Mouse (Mus musculus) kidney, adult 2 months (tissue): ENCODE data around the gene Nr2f6. TPM values are rescaled to one million over a fixed set of nuclear protein-coding genes. Genes with fewer than 3 reads are reported as not detected.
A peak's percentile ranks its signal among the peaks of the same experiment; 100 is the strongest.

Experiments used
- DNase-seq: peaks from one replicate; pipeline ENCODE4 v3.0.0; 2021
- H3K27ac ChIP-seq: fragments of 200-500 bp; 2 replicates; pipeline ENCODE4 v1.5.1; 2012; ENCODE audit warnings: low read depth, low read length, control low read depth, inconsistent platforms; ENCODE audit not compliant: insufficient read depth
- H3K27me3 ChIP-seq: fragments of 200-500 bp; replicated peaks from 2 replicates; pipeline ENCODE4 v1.6.1; 2012; ENCODE audit warnings: mild to moderate bottlenecking, moderate library complexity, low read length, inconsistent platforms; ENCODE audit not compliant: control insufficient read depth, insufficient read depth
- H3K36me3 ChIP-seq: fragments of 200-500 bp; 2 replicates; pipeline ENCODE4 v1.6.1; 2012; ENCODE audit warnings: mild to moderate bottlenecking, moderate library complexity, low read length, inconsistent platforms; ENCODE audit not compliant: control insufficient read depth, insufficient read depth
- H3K4me1 ChIP-seq: fragments of 200-500 bp; 2 replicates; pipeline ENCODE4 v1.6.1; 2011; ENCODE audit warnings: low read length; ENCODE audit not compliant: control insufficient read depth, insufficient read depth
- H3K4me3 ChIP-seq: fragments of 200-500 bp; 2 replicates; pipeline ENCODE4 v1.5.1; 2011; ENCODE audit warnings: mild to moderate bottlenecking, low read depth, low read length, control low read depth; ENCODE audit not compliant: insufficient read depth
- CTCF ChIP-seq: fragments of 200-500 bp; conservative IDR thresholded peaks from 2 replicates; pipeline ENCODE4 v1.5.1; 2011; ENCODE audit warnings: low read depth, mild to moderate bottlenecking, control low read depth, low read length, moderate library complexity, mixed read lengths; ENCODE audit not compliant: insufficient read depth, insufficient read length
- POLR2A ChIP-seq: fragments of 200-500 bp; IDR thresholded peaks from one replicate; pipeline ENCODE4 v1.6.1; 2011; ENCODE audit warnings: low read depth, low read length, control low read depth
- WGBS: fragments of 180-500 bp; shearing (Covaris S2); methylation state at CpG from one replicate; pipeline ENCODE4 v1.1.7; 2018; 5-methylcytosine and 5-hydroxymethylcytosine counted together
- polyA plus RNA-seq: library from polyadenylated mRNA; depleted of rRNA; stranded (reverse); fragments of >200 nt; gene quantifications from 2 replicates; pipeline ENCODE4 v1.2.3, GENCODE M21; 2012

Gene Nr2f6
- polyA plus RNA-seq, 1 experiment: 177 TPM

GRCm38 (mm10) chr8:71397701-71398100 is 15.9 kb upstream of the Nr2f6 start:
- WGBS: 83% methylated on average over 12 of the region's 12 CpGs
- Histone ChIP-seq H3K36me3 (no peaks in the 10 kb centered on the region), H3K27ac (no peak overlapping the region), H3K27me3 (no peaks in the 10 kb centered on the region), H3K4me3 (0 out of 2 replicates have a peak overlapping the region, but pooled peaks have one; percentile 75), H3K4me1 (peaks cover 5% of the 10 kb centered on the region; the same call in 1 of the 2 replicates)
- no peak for DNase-seq
- no peak for TF ChIP-seq POLR2A
- no peak for TF ChIP-seq CTCF

DNA sequence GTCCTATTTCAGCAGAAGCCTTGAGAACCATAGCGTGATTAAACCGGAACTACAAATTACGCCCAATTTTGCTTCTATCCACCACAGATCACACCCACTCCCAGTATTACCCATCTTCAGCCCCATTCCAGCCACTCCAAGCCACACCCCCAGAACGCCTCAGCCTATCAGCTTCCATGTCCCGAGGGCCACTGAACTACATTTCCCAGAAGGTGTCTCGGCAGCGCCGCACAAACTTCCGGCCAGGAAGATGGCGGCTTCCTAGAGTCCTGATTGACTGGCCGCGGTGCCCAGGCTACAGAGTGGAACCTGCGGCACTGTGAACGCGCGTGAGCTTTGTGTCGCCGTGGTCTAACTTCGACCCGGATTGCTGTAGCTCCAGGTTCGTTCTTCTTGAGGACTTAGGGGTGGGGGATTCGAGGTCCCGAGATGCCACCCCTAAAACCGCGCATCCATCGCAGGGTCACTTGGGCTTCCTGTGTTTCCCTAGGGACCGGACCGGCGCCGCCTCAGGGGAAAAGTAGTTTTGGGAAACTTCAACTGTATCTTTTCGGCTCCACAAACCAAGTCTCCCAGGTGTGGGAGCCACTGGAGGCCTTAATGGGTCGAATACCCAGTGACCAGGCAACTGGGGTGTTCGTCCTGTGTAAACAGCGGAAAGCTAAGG is 15.0 kb upstream of the Nr2f6 start, which contains the start of gene Babam1:
Gene Babam1, plus strand, starts transcription at position 223 of the 667 bp plus-strand sequence.
- Histone ChIP-seq H3K4me1 (peaks cover 5% of the 10 kb centered on the region; the same call in 1 of the 2 replicates), H3K27me3 (no peaks in the 10 kb centered on the region), H3K36me3 (no peaks in the 10 kb centered on the region), H3K4me3 (peak within 1 kb of the TSS; percentile 75), H3K27ac (peak within 1 kb of the TSS; percentile 82)
- WGBS: under 1% methylated on average over 34 of the region's 34 CpGs
- TF ChIP-seq CTCF (no peak), POLR2A (no peak)
- peak; percentile 98 for DNase-seq

GRCm38 (mm10) chr8:71395629-71396028 is 13.9 kb upstream of the Nr2f6 start, which contains the start of gene Ushbp1:
TSS of gene Ushbp1 (minus strand) at chr8:71395802.
- no peaks in the 10 kb centered on the region for H3K36me3 ChIP-seq
- H3K27ac ChIP-seq: peak within 1 kb of the TSS; percentile 82
- WGBS: 70% methylated on average over 9 of the region's 9 CpGs
- DNase-seq: peak; percentile 79
- peaks cover 5% of the 10 kb centered on the region; the same call in 1 of the 2 replicates for H3K4me1 ChIP-seq
- H3K4me3 ChIP-seq: peak within 1 kb of the TSS; percentile 75
- TF ChIP-seq POLR2A (peak; percentile 40), CTCF (no peak)
- H3K27me3 ChIP-seq: no peaks in the 10 kb centered on the region

DNA sequence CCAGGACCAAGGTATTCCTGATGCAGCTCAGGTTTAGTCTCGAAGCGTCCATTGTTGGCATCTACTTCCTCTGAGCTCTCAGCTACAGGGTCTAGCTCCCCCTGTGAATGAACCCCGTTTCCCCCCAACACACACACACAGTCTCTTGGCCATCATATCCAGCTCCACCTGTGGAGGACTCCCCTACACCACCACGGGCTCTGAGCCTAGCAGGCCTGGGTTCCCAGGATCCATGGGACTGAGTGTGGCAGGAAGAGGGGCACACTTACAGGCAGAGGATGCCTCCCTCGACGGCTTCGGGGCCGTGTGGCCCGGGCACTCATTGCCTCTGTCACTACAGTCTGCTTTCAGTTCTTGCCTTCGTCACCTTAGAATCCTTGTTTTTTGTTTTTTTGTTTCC is 13.3 kb upstream of the Nr2f6 start:
- no peak for DNase-seq
- peaks cover 5% of the 10 kb centered on the region; the same call in 1 of the 2 replicates for H3K4me1 ChIP-seq
- peak overlapping the region; percentile 59 for H3K4me3 ChIP-seq
- no peaks in the 10 kb centered on the region for H3K27me3 ChIP-seq
- TF ChIP-seq CTCF (no peak), POLR2A (no peak)
- no peaks in the 10 kb centered on the region for H3K36me3 ChIP-seq
- 73% methylated on average over 10 of the region's 10 CpGs for WGBS
- peak overlapping the region; percentile 75 for H3K27ac ChIP-seq

DNA sequence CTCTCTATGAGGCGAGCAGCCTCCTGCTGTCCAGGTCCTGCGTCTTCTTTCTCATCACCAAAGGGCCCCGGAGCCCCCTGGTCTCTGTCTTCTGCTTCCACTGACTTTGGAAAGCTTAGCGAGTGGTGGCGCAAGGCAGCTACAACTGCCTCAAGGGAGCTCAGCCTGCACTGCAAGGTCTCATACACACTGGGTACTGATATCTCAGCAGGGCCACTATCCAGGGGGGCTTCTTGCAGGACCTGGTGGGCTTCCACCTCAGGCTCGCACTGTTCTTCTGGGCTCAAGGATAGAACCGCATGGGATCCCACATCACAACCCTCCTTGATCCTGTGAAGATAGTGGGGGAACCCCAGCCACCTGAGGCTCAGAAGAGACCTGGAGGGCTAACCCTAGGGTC is 12.7 kb upstream of the Nr2f6 start:
- peaks cover 5% of the 10 kb centered on the region; the same call in 1 of the 2 replicates for H3K4me1 ChIP-seq
- no peak for TF ChIP-seq CTCF
- TF ChIP-seq POLR2A: no peak
- H3K4me3 ChIP-seq: peak overlapping the region; percentile 59
- H3K27me3 ChIP-seq: no peaks in the 10 kb centered on the region
- 82% methylated on average over 7 of the region's 7 CpGs for WGBS
- peak overlapping the region; percentile 75; the same call in 1 of the 2 replicates for H3K27ac ChIP-seq
- no peaks in the 10 kb centered on the region for H3K36me3 ChIP-seq
- DNase-seq: no peak

DNA sequence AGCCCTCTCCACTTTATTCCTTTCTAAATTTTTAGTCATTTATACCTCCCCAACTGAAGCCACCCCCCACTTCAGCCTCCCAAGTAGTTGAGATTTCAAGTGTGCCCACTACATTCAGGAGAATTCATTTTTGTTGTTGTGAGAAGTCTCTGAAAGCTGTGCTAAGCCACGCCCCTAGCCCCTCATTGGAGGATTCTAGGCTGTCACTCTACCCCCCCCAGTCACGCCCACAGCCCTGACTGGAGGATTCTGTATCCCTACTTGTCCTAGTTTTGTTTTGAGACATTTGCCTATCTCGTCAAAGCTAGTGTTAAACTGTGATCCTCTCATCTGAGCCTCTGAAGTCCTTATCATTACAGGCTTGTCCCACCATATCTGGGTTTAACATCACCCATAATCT is 11.1 kb upstream of the Nr2f6 start:
- Histone ChIP-seq H3K27ac (no peak overlapping the region), H3K4me3 (peak overlapping the region; percentile 10; the same call in 1 of the 2 replicates)
- peak; percentile 57 for DNase-seq

GRCm38 (mm10) chr8:71392391-71392790 is 10.6 kb upstream of the Nr2f6 start:
- TF ChIP-seq POLR2A (no peak), CTCF (no peak)
- no peak for DNase-seq
- Histone ChIP-seq H3K27me3 (no peaks in the 10 kb centered on the region), H3K4me1 (peaks cover 3% of the 10 kb centered on the region; the same call in 1 of the 2 replicates), H3K27ac (no peak overlapping the region), H3K4me3 (no peak overlapping the region), H3K36me3 (no peaks in the 10 kb centered on the region)
- 81% methylated on average over 5 of the region's 5 CpGs for WGBS

More for the DNA sequence above, 11.1 kb upstream of the Nr2f6 start:
- TF ChIP-seq CTCF: no peak
- TF ChIP-seq POLR2A: no peak
- WGBS: 28% methylated on average over 3 of the region's 3 CpGs
- H3K4me1 ChIP-seq: peaks cover 4% of the 10 kb centered on the region; the same call in 1 of the 2 replicates
- no peaks in the 10 kb centered on the region for H3K27me3 ChIP-seq
- no peaks in the 10 kb centered on the region for H3K36me3 ChIP-seq
